Mouse (Mus musculus): ENCODE measurements around the gene Chchd6. TPM values are rescaled to one million over a fixed set of nuclear protein-coding genes. Genes with fewer than 3 reads are reported as not detected.

Chchd6 gene
- total RNA-seq, 2 experiments from 2014 or later, result 83.4 to 84.9 TPM

GRCm38 (mm10) chr6:89535626-89536225 lies 59.7 kb downstream of the Chchd6 start:
- no peak for DNase-seq (ENCODE audit: low spot score in 2 of 2)

GRCm38 (mm10) chr6:89524766-89525165 lies 70.7 kb downstream of the Chchd6 start:
- DNase-seq (ENCODE audit: low spot score in 2 of 2), result no peak

GRCm38 (mm10) chr6:89510154-89510553 lies 85.3 kb downstream of the Chchd6 start:
- DNase-seq (ENCODE audit: low spot score in 2 of 2), result no peak

- no peak for DNase-seq (ENCODE audit: low spot score in 2 of 2)
Observed at GRCm38 (mm10) chr6:89508725-89509124, 86.7 kb downstream of the Chchd6 start.

- DNase-seq (ENCODE audit: low spot score in 2 of 2), result no peak
Observed at GRCm38 (mm10) chr6:89508263-89508662, 87.2 kb downstream of the Chchd6 start.

GRCm38 (mm10) chr6:89499961-89500360 lies 95.5 kb downstream of the Chchd6 start:
- no peak for DNase-seq (ENCODE audit: low spot score in 2 of 2)

- peak in 1 of 2 experiments; percentile 35 for DNase-seq (ENCODE audit: low spot score in 2 of 2)
Observed at GRCm38 (mm10) chr6:89498764-89499516, 96.5 kb downstream of the Chchd6 start.

- DNase-seq (ENCODE audit: low spot score in 2 of 2), result no peak
Observed at GRCm38 (mm10) chr6:89496916-89497315, 98.5 kb downstream of the Chchd6 start.

GRCm38 (mm10) chr6:89492368-89492767 lies 103.1 kb downstream of the Chchd6 start:
- DNase-seq (ENCODE audit: low spot score in 2 of 2), result no peak

GRCm38 (mm10) chr6:89490369-89490768 lies 105.1 kb downstream of the Chchd6 start:
- no peak for DNase-seq (ENCODE audit: low spot score in 2 of 2)

GRCm38 (mm10) chr6:89489533-89489932 lies 105.9 kb downstream of the Chchd6 start:
- no peak for DNase-seq (ENCODE audit: low spot score in 2 of 2)

- DNase-seq (ENCODE audit: low spot score in 2 of 2), result no peak
Observed at GRCm38 (mm10) chr6:89486055-89486454, 109.4 kb downstream of the Chchd6 start.

GRCm38 (mm10) chr6:89481192-89481591 lies 114.3 kb downstream of the Chchd6 start:
- DNase-seq (ENCODE audit: low spot score in 2 of 2), result no peak

- DNase-seq (ENCODE audit: low spot score in 2 of 2), result no peak
Observed at GRCm38 (mm10) chr6:89467908-89468307, 127.5 kb downstream of the Chchd6 start.

GRCm38 (mm10) chr6:89467290-89467689 lies 128.2 kb downstream of the Chchd6 start:
- no peak for DNase-seq (ENCODE audit: low spot score in 2 of 2)

GRCm38 (mm10) chr6:89466875-89467274 lies 128.6 kb downstream of the Chchd6 start:
- no peak for DNase-seq (ENCODE audit: low spot score in 2 of 2)

- peak in 1 of 2 experiments; percentile 13 for DNase-seq (ENCODE audit: low spot score in 2 of 2)
Observed at GRCm38 (mm10) chr6:89466053-89466708, 129.3 kb downstream of the Chchd6 start.

- DNase-seq (ENCODE audit: low spot score in 2 of 2), result no peak
Observed at GRCm38 (mm10) chr6:89462223-89462760, 133.2 kb downstream of the Chchd6 start.

GRCm38 (mm10) chr6:89461250-89462222 lies 133.9 kb downstream of the Chchd6 start:
- DNase-seq (ENCODE audit: low spot score in 2 of 2), result peak in 1 of 2 experiments; percentile 30

GRCm38 (mm10) chr6:89459634-89460033 lies 135.8 kb downstream of the Chchd6 start:
- DNase-seq (ENCODE audit: low spot score in 2 of 2), result no peak

GRCm38 (mm10) chr6:89457601-89458000 lies 137.9 kb downstream of the Chchd6 start:
- no peak for DNase-seq (ENCODE audit: low spot score in 2 of 2)

Data from left cerebral cortex, adult 18-20 months (tissue).